24 mouse cellular contexts compared by ENCODE assay signal in genomic region chr19:6943709-6944108, GRCm38 (mm10). TPM values are rescaled to one million over a fixed set of nuclear protein-coding genes. Genes with fewer than 3 reads are reported as not detected.
"Had no signal": no experiment of that assay in that cellular context is flagged by ENCODE, and none has a peak within 500 bp of the region (broad histone marks: within the 10 kb centered on the region; RNA-seq: fewer than 3 reads in every experiment).

No protein-coding gene starts in this region.

- H3K27me3 ChIP-seq: heart, embryonic 13.5 days; heart, embryonic 15.5 days; hindbrain, embryonic 12.5 days; intestine, embryonic 15.5 days; limb, embryonic 12.5 days had no signal

- DNase-seq: gastrocnemius, adult 2 months; gastrocnemius, postnatal 10 days; gastrocnemius, postnatal 25 days; heart, adult 2 months; heart, postnatal 4 days; kidney, adult 18-20 months; kidney, adult 8-10 months; kidney, postnatal 10 days; kidney, postnatal 4 days; liver had no signal

- ATAC-seq: inflammation-experienced regulatory T-cells, adult 6 months; intestine, embryonic 15.5 days; intestine, postnatal 0 days had no signal

- H3K36me3 ChIP-seq: hindbrain, embryonic 12.5 days; intestine, embryonic 15.5 days had no signal

- H3K27ac ChIP-seq: heart, adult 2 months; heart, embryonic 13.5 days; hindbrain, embryonic 12.5 days; hindbrain, embryonic 14.5 days; intestine, embryonic 15.5 days; left cerebral cortex, adult 2 months; limb, embryonic 12.5 days had no signal

- H3K9me3 ChIP-seq: heart, embryonic 13.5 days; heart, embryonic 15.5 days; hindbrain, embryonic 10.5 days; hindbrain, embryonic 12.5 days; intestine, embryonic 15.5 days; limb, embryonic 10.5 days; limb, embryonic 12.5 days had no signal

RNA-seq across cellular contexts. Expression of gene Kcnk4, which starts 9.4 kb away (rescaled TPM):
- total RNA-seq: gastrocnemius, adult 2 months; gastrocnemius, postnatal 10 days; gastrocnemius, postnatal 25 days; granulocyte monocyte progenitor cell, adult 5-6 weeks; heart, adult 2 months had no signal
- polyA plus RNA-seq: hindbrain, embryonic 10.5 days; inflammation-experienced regulatory T-cells, adult 6 months had no signal

RNA-seq across cellular contexts. Expression of gene Catsperz, which starts 18.5 kb away (rescaled TPM):
- total RNA-seq: gastrocnemius, adult 2 months; gastrocnemius, postnatal 10 days; gastrocnemius, postnatal 25 days; gastrocnemius, postnatal 4 days; heart, adult 2 months; heart, postnatal 25 days; heart, postnatal 4 days had no signal
- polyA plus RNA-seq: hindbrain, embryonic 10.5 days; hindbrain, embryonic 12.5 days had no signal
